Mouse (Mus musculus) CH12.LX (cell line): ENCODE data around the gene Apln. TPM values are rescaled to one million over a fixed set of nuclear protein-coding genes. Genes with fewer than 3 reads are reported as not detected.

Experiments
- DNase-seq: peaks from one replicate; pipeline ENCODE4 v3.0.0-alpha.2; 2013; ENCODE audit errors: extremely low read depth
- H3K27ac ChIP-seq: 2 replicates; pipeline ENCODE4 v1.5.1; 2012; ENCODE audit warnings: low read depth, mild to moderate bottlenecking, control low read depth, moderate library complexity; ENCODE audit not compliant: insufficient read depth
- H3K27me3 ChIP-seq: replicated peaks from 2 replicates; pipeline ENCODE3; 2012; ENCODE audit warnings: inconsistent platforms
- H3K36me3 ChIP-seq, 2 experiments: replicated peaks in 1 of 2; 2 replicates each; pipeline versions ENCODE3 to v1.6.1; 2012; ENCODE audit warnings: inconsistent platforms in 1 of 2, low read length in 1 of 2, mild to moderate bottlenecking in 1 of 2, mixed read lengths in 1 of 2, moderate library complexity in 1 of 2; ENCODE audit not compliant: control insufficient read depth in 1 of 2, insufficient read depth in 1 of 2
- H3K4me1 ChIP-seq, 2 experiments: 2 replicates each; pipeline ENCODE4 v1.6.1; 2012; ENCODE audit warnings: inconsistent platforms in 1 of 2, moderate library complexity in 1 of 2; ENCODE audit not compliant: insufficient read depth in 2 of 2, control insufficient read depth in 1 of 2
- H3K4me2 ChIP-seq: 2 replicates; pipeline ENCODE4 v1.6.1; 2012; ENCODE audit warnings: low read depth, mild to moderate bottlenecking, control low read depth; ENCODE audit not compliant: poor library complexity, insufficient read depth, severe bottlenecking
- H3K4me3 ChIP-seq, 3 experiments: fragments of 150-350 bp in 1 of 3; sonication (generic) in 1 of 3; replicated peaks in 1 of 3; 2 replicates each; pipeline versions ENCODE3 to v1.5.1; 2011 to 2012; ENCODE audit warnings: low read depth in 2 of 3, low read length in 2 of 3, mild to moderate bottlenecking in 2 of 3, moderate library complexity in 2 of 3, control low read depth in 1 of 3, improper control_type of control experiment in 1 of 3, inconsistent platforms in 1 of 3, mixed read lengths in 1 of 3; ENCODE audit not compliant: poor library complexity in 1 of 3
- H3K79me2 ChIP-seq: replicated peaks from 2 replicates; pipeline ENCODE4 v1.6.1; 2012; ENCODE audit warnings: mild to moderate bottlenecking, moderate library complexity; ENCODE audit not compliant: control insufficient read depth, poor library complexity, insufficient read depth, severe bottlenecking; ENCODE audit errors: extremely low read depth
- H3K9ac ChIP-seq: 2 replicates; pipeline ENCODE4 v1.6.1; 2012; ENCODE audit warnings: low read depth, mild to moderate bottlenecking, control low read depth, moderate library complexity; ENCODE audit not compliant: insufficient read depth
- H3K9me3 ChIP-seq: replicated peaks from 2 replicates; pipeline ENCODE3; 2012; ENCODE audit warnings: low read length, inconsistent platforms, mixed read lengths
- CHD1 ChIP-seq: IDR thresholded peaks from 2 replicates; pipeline ENCODE4 v1.6.1; 2012; ENCODE audit warnings: low read depth, low read length, improper control_type of control experiment, inconsistent platforms
- CHD2 ChIP-seq: IDR thresholded peaks from 2 replicates; pipeline ENCODE4 v1.6.1; 2011; ENCODE audit warnings: low read length, improper control_type of control experiment
- ELF1 ChIP-seq: IDR thresholded peaks from 2 replicates; pipeline ENCODE4 v1.6.1; 2014; ENCODE audit warnings: low read depth, mild to moderate bottlenecking, inconsistent platforms, low read length, improper control_type of control experiment
- ETS1 ChIP-seq: conservative IDR thresholded peaks from 2 replicates; pipeline ENCODE4 v1.6.1; 2012; ENCODE audit warnings: low read depth, mild to moderate bottlenecking, inconsistent platforms, low read length, improper control_type of control experiment, moderate library complexity
- GABPA ChIP-seq: IDR thresholded peaks from 2 replicates; pipeline ENCODE4 v1.6.1; 2012; ENCODE audit warnings: low read depth, low read length, improper control_type of control experiment, inconsistent platforms; ENCODE audit not compliant: insufficient replicate concordance
- HCFC1 ChIP-seq: IDR thresholded peaks from 2 replicates; pipeline ENCODE4 v1.6.1; 2012; ENCODE audit warnings: low read depth, mild to moderate bottlenecking, inconsistent platforms, low read length, improper control_type of control experiment
- IRF4 ChIP-seq: IDR thresholded peaks from 2 replicates; pipeline ENCODE4 v1.6.1; 2014; ENCODE audit warnings: low read depth, mild to moderate bottlenecking, inconsistent platforms, low read length, improper control_type of control experiment
- JUN ChIP-seq: IDR thresholded peaks from 2 replicates; pipeline ENCODE4 v1.6.1; 2011; ENCODE audit warnings: low read depth, mild to moderate bottlenecking, low read length, improper control_type of control experiment, moderate library complexity; ENCODE audit not compliant: insufficient read depth
- JUND ChIP-seq: conservative IDR thresholded peaks from 2 replicates; pipeline ENCODE4 v1.6.1; 2011; ENCODE audit warnings: low read depth, low read length, improper control_type of control experiment
- KAT2A ChIP-seq: IDR thresholded peaks from 2 replicates; pipeline ENCODE4 v1.6.1; 2012; ENCODE audit warnings: low read length, improper control_type of control experiment, inconsistent platforms; ENCODE audit not compliant: insufficient replicate concordance
- MAFK ChIP-seq: IDR thresholded peaks from 2 replicates; pipeline ENCODE4 v1.6.1; 2011; ENCODE audit warnings: low read length, improper control_type of control experiment; ENCODE audit not compliant: insufficient replicate concordance
- MAX ChIP-seq: IDR thresholded peaks from 2 replicates; pipeline ENCODE4 v1.6.1; 2011; ENCODE audit warnings: low read length, improper control_type of control experiment
- MAZ ChIP-seq: IDR thresholded peaks from 2 replicates; pipeline ENCODE4 v1.6.1; 2012; ENCODE audit warnings: low read depth, mild to moderate bottlenecking, inconsistent platforms, low read length, improper control_type of control experiment, moderate library complexity
- MXI1 ChIP-seq: IDR thresholded peaks from 2 replicates; pipeline ENCODE4 v1.6.1; 2011; ENCODE audit warnings: mild to moderate bottlenecking, low read depth, low read length, improper control_type of control experiment
- MYC ChIP-seq: IDR thresholded peaks from 2 replicates; pipeline ENCODE4 v1.6.1; 2011; ENCODE audit warnings: low read depth, mild to moderate bottlenecking, improper control_type of control experiment, low read length
- NELFE ChIP-seq: IDR thresholded peaks from 2 replicates; pipeline ENCODE4 v1.6.1; 2011; ENCODE audit warnings: low read depth, low read length, improper control_type of control experiment
- NRF1 ChIP-seq: IDR thresholded peaks from 2 replicates; pipeline ENCODE4 v1.6.1; 2014; ENCODE audit warnings: low read depth, mild to moderate bottlenecking, inconsistent platforms, low read length, improper control_type of control experiment, moderate library complexity
- PAX5 ChIP-seq: IDR thresholded peaks from 2 replicates; pipeline ENCODE4 v1.6.1; 2012; ENCODE audit warnings: low read length, inconsistent platforms, mixed read lengths
- POLR2A ChIP-seq: IDR thresholded peaks from 2 replicates; pipeline ENCODE4 v1.6.1; 2011; ENCODE audit warnings: low read depth, mild to moderate bottlenecking, improper control_type of control experiment, low read length
- RAD21 ChIP-seq: IDR thresholded peaks from 2 replicates; pipeline ENCODE4 v1.6.1; 2011; ENCODE audit warnings: low read depth, mild to moderate bottlenecking, low read length, improper control_type of control experiment, moderate library complexity
- SMC3 ChIP-seq: IDR thresholded peaks from 2 replicates; pipeline ENCODE4 v1.6.1; 2011; ENCODE audit warnings: low read depth, low read length, improper control_type of control experiment
- TBP ChIP-seq: conservative IDR thresholded peaks from 2 replicates; pipeline ENCODE4 v1.6.1; 2011; ENCODE audit warnings: low read depth, low read length, improper control_type of control experiment
- UBTF ChIP-seq: IDR thresholded peaks from 2 replicates; pipeline ENCODE4 v1.6.1; 2012; ENCODE audit warnings: low read depth, mild to moderate bottlenecking, inconsistent platforms, low read length, improper control_type of control experiment, moderate library complexity
- USF1 ChIP-seq: IDR thresholded peaks from 2 replicates; pipeline ENCODE4 v1.6.1; 2014; ENCODE audit warnings: low read depth, mild to moderate bottlenecking, inconsistent platforms, low read length, improper control_type of control experiment
- ZC3H11A ChIP-seq: IDR thresholded peaks from 2 replicates; pipeline ENCODE4 v1.6.1; 2012; ENCODE audit warnings: low read depth, mild to moderate bottlenecking, inconsistent platforms, low read length, improper control_type of control experiment
- ZKSCAN1 ChIP-seq: IDR thresholded peaks from 2 replicates; pipeline ENCODE4 v1.6.1; 2012; ENCODE audit warnings: low read depth, inconsistent platforms, low read length, improper control_type of control experiment, borderline replicate concordance
- ZMIZ1 ChIP-seq: IDR thresholded peaks from 2 replicates; pipeline ENCODE4 v1.6.1; 2012; ENCODE audit warnings: low read depth, mild to moderate bottlenecking, inconsistent platforms, low read length, improper control_type of control experiment
- ZNF384 ChIP-seq: IDR thresholded peaks from 2 replicates; pipeline ENCODE4 v1.6.1; 2012; ENCODE audit warnings: low read depth, low read length, improper control_type of control experiment, inconsistent platforms
- dilution Hi-C: fragments of 300-500 bp; cut with MboI; formaldehyde crosslinking; loops from 2 replicates; pipeline ENCODE4 v1.14.3; 2020; ENCODE audit warnings: low sequenced_read_pairs; ENCODE audit not compliant: extremely low pct_unique_long_range_greater_than_20kb, extremely low pct_ligation_motif_present
- in situ Hi-C: fragments of 300-500 bp; cut with MboI; formaldehyde crosslinking; loops from 3 replicates; pipeline ENCODE4 v1.14.3; 2019; ENCODE audit warnings: low sequenced_read_pairs, low pct_ligation_motif_present, low pct_unique_long_range_greater_than_20kb, mixed read lengths
- polyA plus RNA-seq: library from polyadenylated mRNA; unstranded; fragments of >175 nt; gene quantifications from 2 replicates; pipeline ENCODE4 v1.2.1, GENCODE M21; 2012; ENCODE audit warnings: low read depth; ENCODE audit not compliant: insufficient read length
- total RNA-seq, 2 experiments: library from RNA; depleted of rRNA; stranded (reverse); fragments of 300-350 nt in 1 of 2; fragments of >200 nt in 1 of 2; gene quantifications; 2 replicates each; pipeline ENCODE4 v1.2.3; 2012 to 2014

The Apln gene
- total and polyA plus RNA-seq, 3 experiments = 0.08 to 0.15 (median 0.10) TPM

- H3K4me1 ChIP-seq = no peaks in the 10 kb centered on the region
- in situ Hi-C loops (no loop called here), dilution Hi-C loops (no loop called here)
- no peak overlapping the region for H3K9ac ChIP-seq
- H3K36me3 ChIP-seq = no peaks in the 10 kb centered on the region
- no peak overlapping the region for H3K4me2 ChIP-seq
- H3K27me3 ChIP-seq = no peaks in the 10 kb centered on the region
- no peak overlapping the region for H3K4me3 ChIP-seq
- no peaks in the 10 kb centered on the region for H3K9me3 ChIP-seq
- no peaks in the 10 kb centered on the region for H3K79me2 ChIP-seq
- no peak for DNase-seq
- no peak overlapping the region for H3K27ac ChIP-seq
- no peak for TF ChIP-seq UBTF
- TF ChIP-seq JUN = no peak
- TF ChIP-seq MXI1 = no peak
- no peak for TF ChIP-seq USF1
- TF ChIP-seq NRF1 = no peak
- no peak for TF ChIP-seq POLR2A
- no peak for TF ChIP-seq ZKSCAN1
- TF ChIP-seq GABPA = no peak
- TF ChIP-seq MAX = no peak
- no peak for TF ChIP-seq ZC3H11A
- no peak for TF ChIP-seq JUND
- TF ChIP-seq ETS1 = no peak
- TF ChIP-seq CHD2 = no peak
- TF ChIP-seq CHD1 = no peak
- no peak for TF ChIP-seq RAD21
- TF ChIP-seq ELF1 = no peak
- no peak for TF ChIP-seq NELFE
- no peak for TF ChIP-seq MYC
These were observed 17.6 kb downstream of the Apln start for GRCm38 (mm10) chrX:48016906-48017601.

GRCm38 (mm10) chrX:48011656-48012055 lies 23.0 kb downstream of the Apln start:
- TF ChIP-seq HCFC1 (no peak), GABPA (no peak), MAFK (no peak), SMC3 (no peak), USF1 (no peak), KAT2A (no peak), TBP (no peak), IRF4 (no peak), ZNF384 (no peak), ETS1 (no peak), MXI1 (no peak), MAZ (no peak), ZMIZ1 (no peak), PAX5 (no peak), POLR2A (no peak), JUN (no peak), MYC (no peak)
- in situ Hi-C loops = no loop called here
- no peak overlapping the region for H3K4me3 ChIP-seq
- no peaks in the 10 kb centered on the region for H3K27me3 ChIP-seq
- no peaks in the 10 kb centered on the region for H3K79me2 ChIP-seq
- H3K9me3 ChIP-seq = no peaks in the 10 kb centered on the region
- H3K4me1 ChIP-seq = no peaks in the 10 kb centered on the region
- H3K27ac ChIP-seq = no peak overlapping the region
- H3K36me3 ChIP-seq = no peaks in the 10 kb centered on the region
- no peak for DNase-seq
- H3K9ac ChIP-seq = no peak overlapping the region
- dilution Hi-C loops = no loop called here
- no peak overlapping the region for H3K4me2 ChIP-seq
